Mouse (Mus musculus): ENCODE data around the gene Enthd1.

DNA sequence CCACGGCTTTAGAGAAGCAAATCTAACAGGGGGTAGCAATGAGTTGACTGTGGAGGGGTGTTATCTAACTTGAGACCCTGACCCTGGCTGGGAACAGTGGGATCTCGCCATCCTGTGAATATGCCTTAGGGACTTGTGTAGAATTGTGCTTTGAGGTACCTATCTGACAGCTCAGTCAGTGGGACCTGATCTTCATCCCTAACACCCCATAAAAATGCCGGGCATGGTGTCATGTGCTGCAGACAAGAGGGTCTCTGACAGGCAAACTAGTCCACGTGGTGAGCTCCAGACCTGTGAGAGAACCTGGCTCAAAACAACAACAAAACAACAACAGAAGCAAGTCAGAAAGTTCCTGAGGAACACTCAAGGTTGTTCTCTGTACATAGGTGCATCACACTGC, 34.9 kb upstream of the Enthd1 start:
- TF ChIP-seq MYOG (IDR thresholded peaks at IDR 0.05; ENCODE audit: control insufficient read depth in 1 of 3, insufficient read depth in 1 of 3, insufficient read length in 2 of 3, low read depth in 2 of 3) (no peak), MAX (IDR thresholded peaks at IDR 0.05; ENCODE audit: low read depth) (no peak), POLR2A (IDR thresholded peaks at IDR 0.05; ENCODE audit: insufficient read length, low read depth) (no peak), CEBPB (IDR thresholded peaks at IDR 0.05; ENCODE audit: insufficient read depth, poor library complexity, severe bottlenecking) (no peak), E2F4 (IDR thresholded peaks at IDR 0.05; ENCODE audit: insufficient read depth) (no peak), POLR2AphosphoS2 (IDR thresholded peaks at IDR 0.05; ENCODE audit: insufficient read length, low read depth) (no peak), TCF12 (IDR thresholded peaks at IDR 0.05; ENCODE audit: insufficient read depth, poor library complexity, severe bottlenecking) (no peak), MYOD1 (IDR thresholded peaks at IDR 0.05; ENCODE audit: control insufficient read depth in 1 of 3, insufficient read length in 2 of 3, low read depth in 2 of 3) (no peak), USF1 (IDR thresholded peaks at IDR 0.05; ENCODE audit: low read depth) (no peak), TCF3 (IDR thresholded peaks at IDR 0.05; ENCODE audit: insufficient read length, low read depth) (no peak)
